Mouse (Mus musculus): ENCODE measurements around the gene Ccdc173. TPM values are rescaled to one million over a fixed set of nuclear protein-coding genes. Genes with fewer than 3 reads are reported as not detected.

Ccdc173 gene
- polyA plus RNA-seq, 1 experiment from 2014 or later = 2.1 TPM

DNA sequence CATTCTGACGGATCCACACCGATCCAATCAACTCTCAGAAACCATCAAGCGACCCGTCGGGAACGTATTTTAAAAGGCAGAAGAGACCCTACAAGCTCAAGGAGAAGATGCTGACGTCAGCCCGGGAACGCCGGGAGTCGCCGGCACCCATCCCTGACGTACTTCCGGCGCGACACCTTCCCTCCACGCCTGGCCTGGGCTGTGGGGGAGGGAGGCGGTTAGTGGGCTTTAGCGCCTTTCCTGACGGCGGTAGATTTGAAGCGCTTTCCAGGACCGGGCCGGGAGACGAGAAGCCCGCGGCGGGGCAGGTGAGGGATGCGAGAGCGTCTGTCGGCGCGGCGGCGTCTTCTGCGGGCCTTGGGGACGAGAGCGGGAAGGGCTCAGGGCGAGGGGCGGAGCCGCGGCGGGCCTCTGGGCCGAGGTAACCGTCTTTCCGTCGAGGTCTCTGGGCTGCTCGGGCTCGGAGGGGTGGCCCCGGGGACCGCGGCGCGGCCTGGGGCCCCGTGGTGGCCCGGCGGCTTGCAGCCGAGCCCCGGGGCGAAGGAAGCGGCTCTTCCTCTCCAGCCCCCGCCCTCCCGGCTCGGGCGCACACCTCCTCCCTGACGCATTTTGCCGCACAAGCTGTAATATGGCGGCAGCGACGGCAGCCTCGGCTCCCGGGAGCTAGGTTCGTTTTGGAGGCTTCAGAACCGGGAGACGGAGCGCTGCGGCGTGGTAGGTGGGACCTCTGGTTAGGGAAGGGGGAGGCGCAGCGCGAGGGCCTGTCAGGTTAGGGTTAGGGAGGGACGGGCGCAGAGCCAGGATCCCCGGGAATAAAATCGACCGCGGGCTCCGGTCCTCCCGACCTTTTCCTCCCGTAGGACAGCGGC, 66.5 kb downstream of the Ccdc173 start:
- ATAC-seq (replicated peaks; ENCODE audit: low FRiP score, low read depth) = peak; percentile 96
- WGBS = under 1% methylated on average over 89 of the region's 91 CpGs

DNA sequence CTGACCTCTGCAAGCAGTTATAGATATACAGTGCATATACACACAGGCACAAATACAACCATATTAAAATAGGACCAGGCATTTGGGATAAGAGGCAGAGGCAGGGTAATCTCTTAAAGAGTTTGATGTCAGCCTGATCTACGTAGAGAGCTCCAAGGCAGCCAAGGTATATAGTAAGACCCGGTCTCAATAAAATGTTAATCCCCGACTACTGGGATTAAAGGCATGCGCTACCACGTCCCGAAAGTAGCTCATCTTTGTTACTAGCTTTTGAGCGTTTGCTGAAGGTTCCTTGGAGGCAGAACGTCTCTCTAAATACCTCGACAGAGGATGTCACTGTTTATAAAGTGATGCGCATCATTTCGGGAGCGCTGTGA, 67.1 kb downstream of the Ccdc173 start, which contains the start of gene Ppig:
Ppig (plus strand) TSS at position 273 of the 377 bp plus-strand sequence.
- Histone ChIP-seq H3K4me1 (replicated peaks; ENCODE audit: insufficient read depth, low read length) (peaks cover 7% of the 10 kb centered on the region; the same call in 1 of the 2 replicates), H3K9ac (ENCODE audit: low read depth, low read length) (peak within 1 kb of the TSS; percentile 87), H3K27me3 (ENCODE audit: insufficient read depth, low read length) (no peaks in the 10 kb centered on the region), H3K4me3 (replicated peaks; ENCODE audit: low read depth, low read length) (peak within 1 kb of the TSS; percentile 99), H3K27ac (peak within 1 kb of the TSS; percentile 92), H3K36me3 (ENCODE audit: insufficient read depth, low read length) (no peaks in the 10 kb centered on the region), H3K9me3 (replicated peaks; ENCODE audit: low read length) (no peaks in the 10 kb centered on the region), H3K4me2 (ENCODE audit: low read length) (peak within 1 kb of the TSS; percentile 62)
- peak; percentile 33; the same call in 1 of the 2 replicates for ATAC-seq (replicated peaks; ENCODE audit: low FRiP score, low read depth)
- no peak for TF ChIP-seq CTCF (IDR thresholded peaks at IDR 0.05; ENCODE audit: low read depth)
- no peak for DNase-seq (ENCODE audit: low spot score)
- WGBS = 5% methylated on average over 12 of the region's 12 CpGs

More for the DNA sequence above, 66.5 kb downstream of the Ccdc173 start:
- H3K36me3 ChIP-seq (ENCODE audit: insufficient read depth, low read length) = no peaks in the 10 kb centered on the region
- H3K27ac ChIP-seq = peak overlapping the region; percentile 92
- H3K4me1 ChIP-seq (replicated peaks; ENCODE audit: insufficient read depth, low read length) = peaks cover 7% of the 10 kb centered on the region; the same call in 1 of the 2 replicates
- DNase-seq (ENCODE audit: low spot score) = peak; percentile 96
- H3K4me3 ChIP-seq (replicated peaks; ENCODE audit: low read depth, low read length) = peak overlapping the region; percentile 99
- TF ChIP-seq CTCF (IDR thresholded peaks at IDR 0.05; ENCODE audit: low read depth) = no peak
- peak overlapping the region; percentile 62 for H3K4me2 ChIP-seq (ENCODE audit: low read length)
- H3K9ac ChIP-seq (ENCODE audit: low read depth, low read length) = peak overlapping the region; percentile 87
- no peaks in the 10 kb centered on the region for H3K27me3 ChIP-seq (ENCODE audit: insufficient read depth, low read length)
- no peaks in the 10 kb centered on the region for H3K9me3 ChIP-seq (replicated peaks; ENCODE audit: low read length)

DNA sequence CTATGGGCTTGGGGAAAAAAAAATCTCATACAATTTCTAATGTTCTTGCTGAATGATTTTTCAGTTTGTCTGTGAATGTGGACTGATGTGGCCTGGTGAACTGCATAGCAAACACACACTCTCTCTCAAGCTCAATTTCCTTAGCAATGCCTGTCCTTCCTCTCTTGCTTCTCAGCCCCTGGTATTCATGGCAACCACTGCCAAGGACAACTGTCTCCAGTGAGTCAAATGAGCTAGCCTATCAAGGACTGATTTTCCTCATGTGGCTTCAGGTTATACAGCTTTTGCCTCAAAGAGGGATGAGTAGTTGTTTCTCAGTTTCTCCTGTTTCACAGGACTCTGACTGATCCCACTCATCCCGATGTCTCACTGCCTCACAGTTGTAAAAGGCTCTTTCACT, 70.3 kb downstream of the Ccdc173 start:
- no peak overlapping the region for H3K4me2 ChIP-seq (ENCODE audit: low read length)

DNA sequence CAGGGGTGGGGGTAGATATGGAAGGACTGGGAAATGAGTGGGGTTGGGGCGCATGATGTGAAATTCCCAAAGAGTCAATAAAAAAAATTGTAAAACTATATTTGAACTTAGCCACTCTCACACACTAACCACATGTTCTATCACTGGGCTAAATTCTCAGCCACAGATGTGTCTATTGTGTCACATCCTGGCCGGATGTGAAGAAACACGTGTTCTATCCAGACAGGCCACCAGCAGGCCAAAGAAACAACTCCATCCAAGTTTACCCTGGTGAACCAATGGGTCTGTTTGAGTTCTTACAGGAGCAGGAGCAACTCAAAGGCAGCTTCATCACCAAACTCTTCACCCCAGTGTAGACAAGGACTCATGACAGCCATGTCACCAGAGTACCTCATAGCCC, 72.9 kb downstream of the Ccdc173 start:
- no peak for TF ChIP-seq CTCF (IDR thresholded peaks at IDR 0.05; ENCODE audit: low read depth)
- WGBS = 65% methylated on average over 3 of the region's 3 CpGs

More for the DNA sequence above, 70.3 kb downstream of the Ccdc173 start:
- DNase-seq (ENCODE audit: low spot score) (no peak), ATAC-seq (replicated peaks; ENCODE audit: low FRiP score, low read depth) (no peak)
- H3K9me3 ChIP-seq (replicated peaks; ENCODE audit: low read length) = no peaks in the 10 kb centered on the region
- no peaks in the 10 kb centered on the region for H3K27me3 ChIP-seq (ENCODE audit: insufficient read depth, low read length)
- no peak overlapping the region for H3K4me3 ChIP-seq (replicated peaks; ENCODE audit: low read depth, low read length)
- TF ChIP-seq CTCF (IDR thresholded peaks at IDR 0.05; ENCODE audit: low read depth) = no peak
- WGBS = 77% methylated on average over 1 of the region's 1 CpGs
- peaks cover 2% of the 10 kb centered on the region; the same call in 1 of the 2 replicates for H3K4me1 ChIP-seq (replicated peaks; ENCODE audit: insufficient read depth, low read length)
- H3K36me3 ChIP-seq (ENCODE audit: insufficient read depth, low read length) = no peaks in the 10 kb centered on the region
- no peak overlapping the region for H3K9ac ChIP-seq (ENCODE audit: low read depth, low read length)
- H3K27ac ChIP-seq = no peak overlapping the region

DNA sequence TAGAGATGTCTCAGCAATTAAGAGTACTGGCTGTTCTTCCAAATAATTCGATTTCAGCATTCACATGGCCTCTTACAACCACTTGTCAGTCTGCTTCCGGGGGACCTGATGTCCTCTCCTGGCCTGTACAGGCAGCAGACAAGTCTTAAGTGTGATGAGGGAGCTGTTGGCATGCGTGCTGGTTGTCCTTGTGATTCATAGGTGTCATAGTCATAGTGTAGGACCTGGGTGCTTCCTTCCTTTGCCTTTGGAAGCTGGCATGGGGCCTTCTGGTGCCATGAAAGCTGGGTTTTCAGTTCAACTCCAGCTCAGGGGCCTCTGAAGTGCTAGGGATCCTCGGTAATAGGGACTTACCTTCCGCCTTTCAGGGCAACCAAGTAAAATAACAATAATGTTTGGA, 75.2 kb downstream of the Ccdc173 start:
- WGBS = 76% methylated on average over 5 of the region's 5 CpGs
- no peak overlapping the region for H3K4me2 ChIP-seq (ENCODE audit: low read length)
- no peak overlapping the region for H3K9ac ChIP-seq (ENCODE audit: low read depth, low read length)
- no peaks in the 10 kb centered on the region for H3K27me3 ChIP-seq (ENCODE audit: insufficient read depth, low read length)
- no peaks in the 10 kb centered on the region for H3K36me3 ChIP-seq (ENCODE audit: insufficient read depth, low read length)
- no peak for TF ChIP-seq CTCF (IDR thresholded peaks at IDR 0.05; ENCODE audit: low read depth)
- DNase-seq (ENCODE audit: low spot score) (no peak), ATAC-seq (replicated peaks; ENCODE audit: low FRiP score, low read depth) (no peak)
- H3K4me3 ChIP-seq (replicated peaks; ENCODE audit: low read depth, low read length) = no peak overlapping the region
- H3K27ac ChIP-seq = no peak overlapping the region
- no peaks in the 10 kb centered on the region for H3K4me1 ChIP-seq (replicated peaks; ENCODE audit: insufficient read depth, low read length)
- no peaks in the 10 kb centered on the region for H3K9me3 ChIP-seq (replicated peaks; ENCODE audit: low read length)

More for the DNA sequence above, 72.9 kb downstream of the Ccdc173 start:
- H3K27ac ChIP-seq = no peak overlapping the region
- no peak overlapping the region for H3K4me3 ChIP-seq (replicated peaks; ENCODE audit: low read depth, low read length)
- H3K9ac ChIP-seq (ENCODE audit: low read depth, low read length) = no peak overlapping the region
- no peaks in the 10 kb centered on the region for H3K9me3 ChIP-seq (replicated peaks; ENCODE audit: low read length)
- H3K27me3 ChIP-seq (ENCODE audit: insufficient read depth, low read length) = no peaks in the 10 kb centered on the region
- H3K36me3 ChIP-seq (ENCODE audit: insufficient read depth, low read length) = no peaks in the 10 kb centered on the region
- no peak for ATAC-seq (replicated peaks; ENCODE audit: low FRiP score, low read depth)
- no peak for DNase-seq (ENCODE audit: low spot score)
- no peaks in the 10 kb centered on the region for H3K4me1 ChIP-seq (replicated peaks; ENCODE audit: insufficient read depth, low read length)
- no peak overlapping the region for H3K4me2 ChIP-seq (ENCODE audit: low read length)

DNA sequence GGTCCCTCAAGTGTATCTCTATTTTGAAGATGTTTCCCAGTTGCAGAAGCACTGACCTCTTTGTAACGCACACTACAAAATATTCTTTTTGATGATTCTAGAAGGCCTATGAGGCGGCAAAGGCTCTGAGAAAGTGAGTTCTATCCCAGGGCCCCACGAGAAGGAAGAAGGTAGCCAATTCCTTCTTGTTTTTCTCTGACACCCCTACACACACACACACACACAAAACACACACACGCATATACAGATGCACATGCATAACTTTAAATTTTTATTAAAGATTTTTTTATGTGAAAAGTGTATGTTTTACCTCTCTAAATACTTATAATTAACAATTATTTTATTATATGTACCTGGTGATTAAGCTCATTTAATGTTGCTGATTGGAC, 75.8 kb downstream of the Ccdc173 start:
- no peak for TF ChIP-seq CTCF (IDR thresholded peaks at IDR 0.05; ENCODE audit: low read depth)
- ATAC-seq (replicated peaks; ENCODE audit: low FRiP score, low read depth) = 0 out of 2 replicates have a peak, but pooled peaks have one; percentile 10
- DNase-seq (ENCODE audit: low spot score) = no peak
- H3K27ac ChIP-seq = no peak overlapping the region
- peak overlapping the region; percentile 91 for H3K4me2 ChIP-seq (ENCODE audit: low read length)
- H3K4me3 ChIP-seq (replicated peaks; ENCODE audit: low read depth, low read length) = peak overlapping the region; percentile 81
- no peaks in the 10 kb centered on the region for H3K4me1 ChIP-seq (replicated peaks; ENCODE audit: insufficient read depth, low read length)
- no peaks in the 10 kb centered on the region for H3K36me3 ChIP-seq (ENCODE audit: insufficient read depth, low read length)
- H3K27me3 ChIP-seq (ENCODE audit: insufficient read depth, low read length) = no peaks in the 10 kb centered on the region
- H3K9ac ChIP-seq (ENCODE audit: low read depth, low read length) = no peak overlapping the region
- 32% methylated on average over 4 of the region's 4 CpGs for WGBS
- H3K9me3 ChIP-seq (replicated peaks; ENCODE audit: low read length) = no peaks in the 10 kb centered on the region
